Mouse (Mus musculus): Measurements from ENCODE around the gene Cpeb3.

GRCm38 (mm10) chr19:37246859-37247258 lies 38.5 kb upstream of the Cpeb3 start:
- TF ChIP-seq GATA1 (IDR thresholded peaks at IDR 0.05; ENCODE audit: borderline replicate concordance, low read length) (no peak), FLI1 (IDR thresholded peaks at IDR 0.05; ENCODE audit: low read length) (no peak)
